Mouse (Mus musculus): ENCODE data around the gene Rreb1.
"Not testable (repeated sequence)": the region's sequence is repeated elsewhere in the genome, so short reads cannot be mapped to it uniquely, and the experiment has no call there.

The Rreb1 gene

DNA sequence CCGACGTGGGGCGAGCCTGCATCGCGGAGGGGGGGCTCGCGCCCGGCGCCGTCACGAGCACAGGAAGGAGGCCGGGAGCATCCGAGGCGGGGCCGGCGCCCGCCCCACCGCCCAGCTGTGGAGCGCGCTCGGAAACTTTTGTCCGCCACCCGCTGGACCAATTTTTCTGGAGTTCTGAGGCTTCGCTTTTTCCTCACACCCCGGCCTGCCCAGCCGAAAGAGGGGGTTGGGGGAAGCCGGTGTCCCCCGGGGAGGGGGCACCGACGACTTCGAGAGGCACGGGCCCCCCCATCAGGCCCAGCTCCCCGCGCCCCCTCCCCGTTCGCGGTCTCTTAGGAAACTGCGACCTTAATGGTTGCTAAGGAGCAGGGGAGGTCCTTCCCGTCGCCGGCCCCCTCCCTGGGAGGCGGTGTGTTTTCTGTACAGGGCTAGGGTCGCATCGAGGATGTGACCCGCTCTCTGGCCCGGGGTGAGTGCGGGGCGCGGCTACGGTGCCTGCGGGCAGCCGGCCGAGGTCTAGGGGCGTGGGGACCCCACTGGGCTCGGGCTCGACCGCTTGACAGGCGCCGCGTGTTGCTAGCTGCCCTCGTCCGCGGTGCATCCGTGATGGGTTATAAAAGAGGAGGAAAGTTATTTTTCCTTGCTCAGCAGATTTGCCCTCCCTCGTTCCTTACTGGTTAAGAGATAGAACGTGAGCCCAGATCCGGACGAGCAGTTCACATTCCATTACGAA lies 49.2 kb downstream of the Rreb1 start:
- peak; percentile 46 for DNase-seq (ENCODE audit: low read depth, low spot score)

DNA sequence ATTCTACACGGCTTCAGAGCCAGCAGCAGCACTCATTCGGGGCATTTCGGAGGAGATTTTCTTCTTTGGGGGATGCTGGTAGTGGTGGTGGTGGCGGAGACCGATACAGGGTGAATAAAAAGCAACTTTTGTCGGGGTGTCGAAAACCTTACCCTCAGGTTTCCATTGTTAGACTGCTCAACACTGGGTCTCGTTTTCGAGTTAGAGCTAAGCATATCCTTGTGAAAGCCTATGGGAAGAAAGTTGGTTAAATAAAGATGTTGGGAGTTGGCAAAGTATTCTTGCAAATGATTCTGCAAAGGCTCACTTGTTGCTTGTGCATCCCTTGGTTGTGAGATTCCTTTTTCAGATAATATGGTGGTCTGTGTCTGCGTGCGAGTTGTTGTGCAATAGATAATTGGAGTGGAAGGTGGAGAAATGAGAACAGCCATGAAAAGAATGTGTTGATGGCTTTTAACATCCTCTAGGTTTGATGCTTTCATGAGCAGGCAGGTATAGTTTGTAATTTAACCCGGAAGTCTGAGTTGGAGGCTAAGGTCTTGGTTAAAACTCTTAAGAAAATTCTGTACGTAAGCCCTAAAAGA lies 49.9 kb downstream of the Rreb1 start:
- no peak for DNase-seq (ENCODE audit: low read depth, low spot score)

DNA sequence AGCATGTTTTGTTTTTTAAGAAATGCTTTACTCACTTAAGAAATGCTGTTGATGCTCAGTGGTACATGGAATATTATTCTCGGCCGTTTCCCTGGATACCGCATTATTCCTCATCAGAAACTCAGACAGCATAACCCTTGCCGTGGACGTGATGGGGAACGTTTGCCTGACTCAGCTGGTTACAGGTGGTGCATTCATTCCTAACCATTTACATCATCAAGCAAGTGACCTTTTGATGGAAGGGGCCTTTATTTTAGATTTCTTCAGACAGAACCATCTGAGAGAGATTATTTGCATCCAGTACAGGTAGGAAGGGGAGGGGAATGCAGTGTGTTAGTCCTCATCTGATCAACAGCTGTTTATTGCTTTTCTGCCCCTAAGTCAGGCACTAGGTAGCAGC lies 50.7 kb downstream of the Rreb1 start:
- DNase-seq (ENCODE audit: low read depth, low spot score) = no peak

DNA sequence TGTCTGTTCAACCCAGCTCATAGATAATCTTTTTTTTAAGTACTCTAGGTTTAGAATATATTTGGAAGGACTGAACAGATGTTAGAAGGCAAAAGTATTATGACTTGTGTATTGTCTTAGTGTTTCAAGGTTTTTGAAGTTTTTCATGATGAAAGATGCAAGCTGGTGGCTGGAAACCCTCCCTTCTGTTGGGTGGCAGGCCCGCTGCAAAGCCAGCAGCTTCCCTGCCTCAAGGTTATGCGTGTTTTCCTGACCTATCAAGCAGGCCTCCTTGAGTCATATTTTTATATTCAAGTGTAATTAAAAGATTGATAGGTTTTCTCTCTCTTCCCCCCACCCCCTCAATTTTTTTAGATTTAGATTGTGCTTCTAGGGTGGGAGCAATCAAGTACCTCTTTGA lies 52.1 kb downstream of the Rreb1 start:
- DNase-seq (ENCODE audit: low read depth, low spot score) = no peak

DNA sequence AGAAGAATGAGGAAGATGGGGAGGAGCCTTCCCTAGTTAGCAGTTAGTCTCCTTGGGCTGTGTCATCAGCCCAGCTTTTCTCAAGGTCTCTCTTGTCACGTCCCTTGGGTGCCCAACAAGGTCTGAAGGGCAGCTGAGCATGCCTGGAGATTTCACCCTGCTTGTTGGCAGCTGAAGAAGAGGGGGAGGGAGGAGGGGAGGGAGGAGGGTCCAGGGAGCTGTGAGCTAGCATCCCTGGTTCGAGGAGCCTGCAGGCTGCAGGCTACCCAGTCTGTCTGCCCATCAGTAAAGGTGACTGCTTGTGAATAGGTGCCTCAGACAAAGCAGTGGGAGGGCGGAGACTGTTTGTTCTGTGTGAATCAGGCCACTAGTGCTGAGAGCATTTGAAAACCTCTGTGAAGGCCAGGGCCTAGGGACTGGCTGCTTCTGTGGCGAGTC lies 52.7 kb downstream of the Rreb1 start:
- no peak for DNase-seq (ENCODE audit: low read depth, low spot score)

DNA sequence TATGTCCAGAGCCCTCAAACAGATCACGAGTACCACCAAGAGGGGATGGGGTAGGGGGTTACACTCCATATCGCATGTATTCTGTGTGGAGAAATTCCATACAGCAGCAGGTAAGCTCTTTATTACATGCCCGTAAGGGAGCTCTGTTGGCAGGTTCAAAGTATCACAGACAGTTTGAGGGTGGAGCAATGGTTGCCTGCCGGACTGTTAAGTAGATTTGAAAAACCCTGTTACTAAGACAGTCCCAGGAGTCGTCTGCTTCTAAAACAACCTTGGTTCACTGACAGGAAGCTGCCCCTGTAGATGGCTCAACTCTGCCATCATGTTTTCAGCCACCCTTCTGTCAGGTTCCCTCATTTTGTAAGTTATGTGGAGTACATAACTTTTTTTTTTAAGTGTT lies 54.3 kb downstream of the Rreb1 start:
- no peak for DNase-seq (ENCODE audit: low read depth, low spot score)

DNA sequence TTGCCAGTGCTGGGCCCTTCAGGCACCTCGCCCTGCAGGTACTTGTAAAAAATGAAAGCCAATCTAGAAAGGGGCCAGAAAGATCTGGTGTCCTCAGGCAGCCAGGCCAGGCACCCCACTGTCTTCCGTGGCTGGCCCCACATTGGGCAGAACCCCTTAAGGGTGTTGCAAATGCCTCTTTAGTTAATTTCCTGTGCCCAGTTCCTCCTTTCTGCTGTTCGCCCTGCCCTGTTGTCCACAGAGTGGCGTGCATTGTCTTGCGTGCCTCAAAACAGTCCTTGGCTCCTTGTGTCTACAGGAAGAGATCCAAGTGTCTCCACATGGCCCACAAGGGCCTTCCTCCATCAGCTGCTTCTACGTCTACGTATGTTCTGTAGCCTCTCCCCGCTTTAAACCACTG lies 55.3 kb downstream of the Rreb1 start:
- DNase-seq (ENCODE audit: low read depth, low spot score) = no peak

DNA sequence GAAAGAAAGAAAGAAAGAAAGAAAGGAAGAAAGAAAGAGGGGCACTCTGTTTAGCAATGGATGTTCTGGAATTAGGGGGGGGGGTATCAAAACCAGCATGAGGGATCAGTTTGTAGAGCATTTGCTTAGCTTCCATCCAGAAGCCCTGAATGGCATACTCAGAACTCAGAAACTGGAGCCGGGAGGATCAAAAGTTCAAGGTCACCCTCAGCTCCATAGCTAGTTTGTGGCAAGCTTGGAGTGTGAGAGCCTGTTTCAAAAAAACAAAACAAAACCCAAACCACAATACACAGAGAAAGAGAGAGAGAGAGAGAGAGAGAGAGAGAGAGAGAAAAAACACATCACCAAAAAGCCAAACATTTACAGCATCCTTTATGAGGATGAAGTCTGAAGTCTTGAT lies 57.1 kb downstream of the Rreb1 start:
- no peak for DNase-seq (ENCODE audit: low read depth, low spot score)

DNA sequence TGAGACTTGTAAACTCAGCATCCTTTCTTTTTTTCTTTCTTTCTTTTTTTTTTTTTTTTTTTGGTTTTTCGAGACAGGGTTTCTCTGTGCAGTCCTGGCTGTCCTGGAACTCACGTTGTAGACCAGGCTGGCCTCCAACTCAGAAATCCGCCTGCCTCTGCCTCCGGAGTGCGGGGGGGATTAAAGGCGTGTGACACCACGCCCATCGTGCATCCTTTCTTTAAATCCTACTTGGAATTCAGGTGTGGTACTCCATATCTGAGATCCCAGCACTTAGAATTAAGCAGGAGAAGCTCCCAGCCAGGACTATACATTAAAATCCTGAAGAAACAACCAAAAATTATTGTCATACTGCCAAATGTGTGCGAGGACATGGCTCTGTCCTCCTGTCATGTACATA lies 57.6 kb downstream of the Rreb1 start:
- not testable (repeated sequence) for DNase-seq (ENCODE audit: low read depth, low spot score)

DNA sequence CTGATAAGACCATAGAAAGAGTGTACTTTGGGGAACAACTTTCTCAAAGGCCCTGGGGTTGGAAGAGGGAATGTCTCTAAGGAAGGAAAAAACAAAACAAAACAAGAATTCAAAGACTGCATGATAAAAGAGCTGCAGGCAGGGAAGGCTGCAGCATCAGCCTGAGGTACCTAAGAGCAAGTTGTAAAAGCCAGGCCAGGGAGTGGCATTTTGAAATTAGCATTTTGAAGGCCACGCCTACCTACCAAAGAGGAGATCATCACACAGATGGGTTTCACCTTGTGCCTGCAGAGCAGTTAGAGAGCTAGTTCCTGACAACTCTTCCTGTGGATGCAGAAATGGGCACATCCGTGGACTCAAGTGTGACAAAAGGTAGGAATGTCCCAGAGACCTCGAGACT lies 59.2 kb downstream of the Rreb1 start:
- DNase-seq (ENCODE audit: low read depth, low spot score) = no peak

DNA sequence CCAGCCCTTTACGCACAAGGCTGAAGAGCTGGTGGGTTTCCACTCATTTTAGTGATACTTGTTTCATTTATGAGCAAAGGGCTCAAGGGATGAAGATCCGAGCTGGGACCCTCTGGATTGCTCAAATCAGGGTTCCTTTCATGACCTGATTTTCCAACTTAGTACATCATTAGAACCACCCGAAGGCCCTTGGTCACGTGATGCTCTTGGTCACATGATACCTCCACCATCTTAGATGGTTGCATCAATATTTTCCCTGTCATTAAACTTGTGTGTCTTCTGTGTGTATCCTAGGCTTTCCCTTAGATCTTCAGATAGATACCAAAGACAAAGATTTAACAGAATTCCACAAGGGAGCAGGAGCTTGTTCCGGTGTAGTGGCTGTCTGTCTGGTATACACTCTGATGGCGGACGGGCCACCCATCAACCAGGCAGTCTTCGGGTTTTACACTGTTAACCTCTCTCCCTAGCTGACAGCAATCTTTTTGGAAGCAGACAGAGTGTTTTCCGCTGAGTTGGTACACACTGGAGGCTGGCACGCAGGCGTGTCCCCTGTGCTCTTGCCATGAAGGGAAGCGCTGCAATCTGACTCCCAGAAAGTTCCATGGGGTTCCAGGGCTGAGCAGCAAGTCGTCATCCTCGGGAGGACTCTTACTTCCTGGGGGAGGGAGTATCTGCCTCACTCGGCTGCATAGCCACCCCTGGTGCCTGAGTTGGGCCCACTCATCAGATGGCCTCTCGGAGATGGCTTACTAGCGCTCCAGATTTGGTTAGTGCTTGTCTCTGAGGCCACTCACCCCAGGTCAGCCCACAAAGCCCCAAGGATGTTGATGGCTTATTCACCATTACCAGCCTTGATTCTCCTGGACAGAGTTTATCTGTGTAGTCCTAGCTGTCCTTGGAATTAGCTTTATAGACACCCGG lies 60.3 kb downstream of the Rreb1 start:
- DNase-seq (ENCODE audit: low read depth, low spot score) = no peak

DNA sequence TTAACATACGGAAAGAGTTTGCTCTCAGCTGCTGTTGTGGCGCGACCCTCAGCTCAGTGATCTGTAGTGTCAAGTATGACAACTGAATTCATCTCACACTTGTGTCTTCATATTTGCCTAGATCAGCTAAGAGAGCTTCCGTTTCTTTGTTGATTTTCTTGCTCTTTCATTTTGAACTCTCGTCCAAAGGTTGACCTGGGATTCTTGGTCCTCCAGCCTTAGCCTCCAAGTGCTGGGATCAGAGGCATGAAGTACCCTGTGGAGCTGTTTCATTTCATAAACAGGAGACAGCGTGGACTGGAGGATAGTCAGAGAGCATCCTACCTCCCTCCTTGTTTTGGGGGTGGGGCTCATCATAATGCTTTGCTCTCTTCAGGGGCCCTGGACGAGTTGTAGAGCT lies 65.0 kb downstream of the Rreb1 start:
- no peak for DNase-seq (ENCODE audit: low read depth, low spot score)

DNA sequence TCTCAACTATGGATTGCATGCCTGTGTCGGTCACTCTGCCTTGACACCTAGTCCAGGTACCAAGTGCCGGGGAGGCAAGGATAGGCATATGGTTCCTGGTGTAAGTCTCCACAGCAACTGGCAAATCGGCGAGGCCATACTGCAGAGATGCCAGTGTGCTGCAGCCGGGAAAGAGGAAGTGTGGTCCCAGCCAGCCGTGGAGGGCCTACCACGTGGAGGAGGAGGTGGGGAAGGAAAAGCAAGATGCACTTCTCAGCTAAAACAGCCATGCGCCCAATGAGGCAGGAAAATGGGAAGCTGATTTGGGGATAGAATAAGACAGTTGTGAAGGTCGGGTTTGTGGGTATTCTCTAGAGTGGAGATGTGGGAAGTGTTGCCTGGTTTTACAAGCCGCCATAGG lies 65.6 kb downstream of the Rreb1 start:
- DNase-seq (ENCODE audit: low read depth, low spot score) = no peak

DNA sequence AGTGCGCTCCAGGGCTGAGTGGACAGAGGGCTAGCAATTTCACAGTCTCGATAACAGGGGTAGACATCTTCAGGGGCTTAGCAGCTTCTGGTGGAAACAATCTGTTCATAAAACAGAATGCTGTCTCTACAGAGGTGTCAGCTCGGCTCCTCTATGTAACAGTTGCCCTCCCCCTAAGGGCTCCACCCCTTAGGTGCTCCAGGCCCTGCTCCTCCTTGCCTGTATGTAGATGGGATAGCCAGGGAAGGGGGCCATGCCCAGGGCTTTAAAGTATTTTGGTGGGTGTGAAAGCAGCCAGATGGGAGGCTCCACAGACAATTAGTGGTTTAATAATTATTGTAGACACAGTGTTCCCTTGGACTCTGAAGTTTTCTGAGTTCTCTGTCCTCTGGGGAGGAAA lies 67.0 kb downstream of the Rreb1 start:
- DNase-seq (ENCODE audit: low read depth, low spot score) = no peak

DNA sequence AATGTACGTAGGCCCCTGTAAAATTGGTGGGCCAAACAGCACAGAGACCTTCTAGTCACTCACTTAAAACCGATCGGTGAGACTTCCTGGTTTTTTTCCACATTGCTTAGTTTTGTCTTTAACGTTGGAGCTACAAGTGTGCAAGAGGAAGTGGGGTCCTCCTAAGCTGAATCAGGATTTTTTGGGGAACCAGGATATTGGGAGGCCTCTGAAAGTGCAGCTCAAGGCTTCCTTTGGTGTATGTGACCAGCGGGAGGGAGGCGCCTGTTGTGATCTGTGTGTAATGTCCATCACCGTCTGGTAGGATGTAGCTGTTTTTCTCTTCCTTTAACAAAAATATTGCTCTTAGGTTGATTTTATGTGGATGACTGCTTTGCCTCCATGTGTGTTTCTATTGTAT lies 67.4 kb downstream of the Rreb1 start:
- no peak for DNase-seq (ENCODE audit: low read depth, low spot score)

DNA sequence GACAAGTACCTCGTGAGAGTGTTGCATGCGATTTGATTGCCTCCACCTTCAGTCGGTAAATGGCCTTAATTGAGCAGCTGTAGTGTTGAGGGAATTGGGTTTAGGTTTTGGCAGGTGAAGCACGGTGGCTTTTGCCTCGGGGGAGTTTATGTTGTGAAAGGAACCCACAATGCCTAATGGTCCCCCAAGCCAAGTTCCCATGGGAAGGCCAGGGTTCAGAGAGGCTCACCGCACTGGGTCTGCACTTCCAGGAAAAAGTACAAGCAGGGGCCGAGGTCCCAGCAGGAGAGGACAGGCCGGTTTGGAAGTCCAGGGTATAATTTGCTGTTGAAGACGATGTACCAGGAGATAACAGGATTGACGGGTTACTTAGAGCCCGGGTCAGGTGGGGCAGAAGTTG lies 68.3 kb downstream of the Rreb1 start:
- no peak for DNase-seq (ENCODE audit: low read depth, low spot score)

DNA sequence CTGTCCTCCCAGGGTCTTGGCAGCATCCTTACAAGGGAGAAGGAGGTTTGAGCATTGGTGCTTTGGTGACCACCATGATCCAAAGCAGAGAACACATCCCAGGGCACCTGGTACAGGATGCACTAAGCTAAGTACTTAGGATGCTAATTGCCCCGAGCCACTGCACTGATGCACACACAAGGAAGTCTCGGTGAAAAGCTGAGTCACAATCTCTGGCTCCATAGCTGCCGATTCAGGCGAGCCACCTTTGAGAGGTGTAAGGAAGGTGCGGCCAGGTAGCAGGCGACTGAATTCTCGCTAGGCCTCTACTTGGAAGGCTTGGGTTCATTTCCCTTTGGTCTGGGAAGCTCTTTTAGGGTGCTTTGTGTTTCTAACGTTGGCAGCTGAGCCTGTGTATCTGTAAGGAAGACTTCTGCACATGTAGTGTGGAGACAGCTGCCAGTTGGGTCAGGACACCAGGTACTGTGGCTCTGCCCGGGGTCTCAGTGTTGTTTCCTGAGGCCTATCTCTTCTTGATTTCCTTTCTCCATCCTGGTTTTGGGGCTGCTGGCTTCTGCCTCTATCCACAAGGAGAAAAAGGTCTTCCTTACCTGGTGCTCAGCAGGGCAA lies 68.9 kb downstream of the Rreb1 start:
- no peak for DNase-seq (ENCODE audit: low read depth, low spot score)

DNA sequence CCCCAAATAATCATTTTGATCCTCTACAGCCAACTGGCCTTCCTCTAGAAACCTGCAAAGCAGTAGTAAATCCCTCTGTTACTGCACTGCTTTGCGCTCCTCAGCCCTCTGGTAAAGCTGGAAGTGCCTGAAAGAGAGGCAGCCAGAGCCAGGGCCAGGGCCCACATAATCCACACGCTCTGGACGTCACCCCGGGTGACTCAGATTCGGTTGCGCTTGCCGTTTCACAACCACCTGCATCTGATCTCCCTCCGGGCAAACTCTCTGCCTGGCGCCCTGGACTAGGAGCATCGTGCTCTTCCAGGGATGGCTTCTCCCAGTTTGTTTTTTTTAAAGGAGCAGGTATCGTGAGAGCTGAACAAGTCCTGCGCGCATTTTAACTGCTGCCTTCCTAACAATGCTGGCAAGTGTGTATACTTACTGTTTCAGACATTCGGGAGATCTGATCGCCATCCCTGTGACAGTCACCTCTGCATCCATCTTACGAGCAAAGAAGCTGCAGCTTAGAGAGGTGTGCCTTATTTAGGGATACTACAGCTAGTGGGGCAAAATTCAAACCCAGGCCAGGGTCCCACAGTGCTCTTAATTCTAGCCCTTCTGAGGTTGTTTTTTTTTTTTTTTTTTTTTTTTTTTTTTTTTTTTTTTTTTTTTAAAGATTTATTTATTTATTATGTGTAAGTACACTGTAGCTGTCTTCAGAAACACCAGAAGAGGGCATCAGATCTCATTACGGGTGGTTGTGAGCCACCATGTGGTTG lies 69.6 kb downstream of the Rreb1 start:
- DNase-seq (ENCODE audit: low read depth, low spot score) = no peak

DNA sequence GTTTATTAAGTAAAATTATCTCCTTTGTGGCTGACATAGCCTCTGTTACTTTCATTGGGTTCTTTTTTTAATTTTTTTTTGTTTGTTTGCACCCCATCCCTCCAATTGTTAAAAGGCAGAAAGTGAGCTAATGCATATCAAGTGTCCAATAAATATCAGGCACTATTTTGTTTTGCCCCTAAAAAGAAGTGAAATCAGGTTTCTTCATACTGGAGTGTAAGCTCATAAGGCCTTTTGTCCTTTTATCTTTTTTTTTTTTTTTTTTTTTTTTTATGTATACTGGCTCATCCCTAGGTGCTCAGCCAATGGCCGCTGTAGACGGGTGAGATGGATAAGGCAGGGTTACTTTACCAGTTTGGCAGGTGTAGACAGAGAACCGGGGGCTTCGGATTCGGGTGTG lies 70.2 kb downstream of the Rreb1 start:
- no peak for DNase-seq (ENCODE audit: low read depth, low spot score)

DNA sequence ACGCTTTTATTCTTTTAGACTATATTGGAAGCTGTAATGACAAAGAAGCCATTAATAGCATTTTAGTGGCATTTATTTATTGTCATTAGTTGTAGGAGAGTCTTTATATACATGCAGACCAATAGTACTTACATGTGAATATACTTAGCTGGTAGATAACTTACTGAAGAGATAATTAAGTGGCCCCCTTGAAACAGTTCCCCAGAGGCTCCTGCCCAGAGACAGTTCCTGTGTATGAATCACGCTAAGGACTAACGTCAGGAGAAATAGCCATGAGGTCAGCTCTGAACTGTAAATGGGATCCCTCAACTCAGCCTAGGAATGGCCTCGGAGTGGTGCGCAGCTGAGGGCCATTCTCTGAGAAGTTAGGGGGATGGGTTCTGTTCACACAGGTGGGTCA lies 73.4 kb downstream of the Rreb1 start:
- no peak for DNase-seq (ENCODE audit: low read depth, low spot score)

DNA sequence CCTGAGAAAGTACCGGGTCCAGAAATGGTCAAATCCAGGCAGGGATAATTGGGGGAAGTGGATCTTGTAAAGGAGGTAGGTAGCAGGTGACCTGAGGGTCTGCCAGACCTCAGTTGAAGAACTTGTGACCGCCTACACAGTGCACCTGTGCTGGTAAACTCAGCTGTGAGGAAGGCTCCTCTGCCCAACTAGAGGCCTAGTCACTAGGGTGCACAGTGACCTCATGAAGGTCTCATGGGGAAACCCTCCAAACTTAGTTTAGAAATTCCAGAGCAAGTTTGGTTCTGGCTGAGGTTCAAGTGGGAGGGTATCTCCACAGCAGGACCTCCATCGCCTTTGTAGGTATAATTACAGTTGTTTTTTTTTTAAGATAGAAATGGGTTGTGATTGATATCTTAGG lies 74.7 kb downstream of the Rreb1 start:
- DNase-seq (ENCODE audit: low read depth, low spot score) = no peak

DNA sequence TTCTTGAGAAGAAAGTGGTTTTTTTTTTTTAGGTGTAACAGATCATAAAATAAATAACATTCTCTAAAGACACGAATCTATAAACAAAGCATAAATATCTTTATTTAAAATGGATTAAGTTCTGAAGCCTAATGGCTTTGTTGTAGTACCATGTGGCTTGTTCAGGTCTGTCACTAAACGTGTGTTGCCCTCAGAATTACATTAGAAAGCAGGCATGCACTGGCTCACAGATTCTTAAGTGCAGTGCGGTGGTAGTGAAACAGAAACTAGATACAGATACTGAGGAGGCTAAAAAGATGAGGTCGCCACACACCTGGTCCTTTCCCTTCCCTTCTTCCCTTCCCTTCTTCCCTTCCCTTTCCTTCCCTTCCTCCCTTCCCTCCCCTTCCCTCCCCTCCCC lies 75.2 kb downstream of the Rreb1 start:
- DNase-seq (ENCODE audit: low read depth, low spot score) = no peak

Measured in embryo, embryonic 11.5 days (tissue).